Mouse (Mus musculus): Measurements from ENCODE around the gene Flrt2.

The Flrt2 gene

GRCm38 (mm10) chr12:95737571-95737970 is 45.5 kb downstream of the Flrt2 start:
- no peak for DNase-seq

GRCm38 (mm10) chr12:95738031-95738430 is 46.0 kb downstream of the Flrt2 start:
- no peak for DNase-seq

- no peak for DNase-seq
These were observed 46.6 kb downstream of the Flrt2 start for GRCm38 (mm10) chr12:95738491-95739135.

GRCm38 (mm10) chr12:95739739-95740138 is 47.7 kb downstream of the Flrt2 start:
- DNase-seq = no peak

- no peak for DNase-seq
These were observed 49.3 kb downstream of the Flrt2 start for GRCm38 (mm10) chr12:95741296-95741695.

GRCm38 (mm10) chr12:95744307-95744706 is 52.3 kb downstream of the Flrt2 start:
- DNase-seq = no peak

- peak; percentile 18 for DNase-seq
These were observed 55.0 kb downstream of the Flrt2 start for GRCm38 (mm10) chr12:95746856-95747579.

- no peak for DNase-seq
These were observed 56.7 kb downstream of the Flrt2 start for GRCm38 (mm10) chr12:95748760-95749159.

GRCm38 (mm10) chr12:95749248-95749647 is 57.2 kb downstream of the Flrt2 start:
- no peak for DNase-seq

- DNase-seq = no peak
These were observed 67.3 kb downstream of the Flrt2 start for GRCm38 (mm10) chr12:95759212-95759746.

- DNase-seq = no peak
These were observed 73.2 kb downstream of the Flrt2 start for GRCm38 (mm10) chr12:95765255-95765654.

- no peak for DNase-seq
These were observed 77.0 kb downstream of the Flrt2 start for GRCm38 (mm10) chr12:95769041-95769440.

GRCm38 (mm10) chr12:95770251-95770650 is 78.2 kb downstream of the Flrt2 start:
- DNase-seq = no peak

GRCm38 (mm10) chr12:95790146-95790545 is 98.1 kb downstream of the Flrt2 start:
- DNase-seq = no peak

GRCm38 (mm10) chr12:95816660-95817059 is 124.6 kb downstream of the Flrt2 start:
- no peak for DNase-seq
